Mouse (Mus musculus): ENCODE measurements around the gene Polr2b. TPM values are rescaled to one million over a fixed set of nuclear protein-coding genes. Genes with fewer than 3 reads are reported as not detected.

Gene Polr2b
- polyA plus RNA-seq, 1 experiment from 2014 or later: 58.7 TPM

DNA sequence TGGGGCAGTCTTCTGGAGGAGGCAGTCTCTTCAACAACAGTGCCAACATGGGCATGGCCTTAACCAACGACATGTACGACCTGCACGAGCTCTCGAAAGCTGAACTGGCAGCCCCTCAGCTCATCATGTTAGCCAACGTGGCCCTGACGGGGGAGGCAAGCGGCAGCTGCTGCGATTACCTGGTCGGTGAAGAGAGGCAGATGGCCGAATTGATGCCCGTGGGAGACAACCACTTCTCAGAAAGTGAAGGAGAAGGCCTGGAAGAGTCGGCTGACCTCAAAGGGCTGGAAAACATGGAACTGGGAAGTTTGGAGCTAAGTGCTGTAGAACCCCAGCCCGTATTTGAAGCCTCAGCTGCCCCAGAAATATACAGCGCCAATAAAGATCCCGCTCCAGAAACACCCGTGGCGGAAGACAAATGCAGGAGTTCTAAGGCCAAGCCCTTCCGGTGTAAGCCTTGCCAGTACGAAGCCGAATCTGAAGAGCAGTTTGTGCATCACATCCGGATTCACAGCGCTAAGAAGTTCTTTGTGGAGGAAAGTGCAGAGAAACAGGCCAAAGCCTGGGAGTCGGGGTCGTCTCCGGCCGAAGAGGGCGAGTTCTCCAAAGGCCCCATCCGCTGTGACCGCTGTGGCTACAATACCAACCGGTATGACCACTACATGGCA is 41.9 kb upstream of the Polr2b start:
- Histone ChIP-seq H3K4me2 (ENCODE audit: low read depth, low read length) (no peak overlapping the region; the same call in 1 of the 2 replicates), H3K4me1 (ENCODE audit: control insufficient read depth, insufficient read depth, low read length) (peaks cover 8% of the 10 kb centered on the region; the same call in 1 of the 2 replicates), H3K9ac (replicated peaks; ENCODE audit: low read depth, low read length) (no peak overlapping the region), H3K4me3 (ENCODE audit: low read depth, low read length) (no peak overlapping the region), H3K27me3 (ENCODE audit: control insufficient read depth, insufficient read depth, low read length) (no peaks in the 10 kb centered on the region), H3K27ac (ENCODE audit: low read depth, low read length) (no peak overlapping the region), H3K36me3 (ENCODE audit: control insufficient read depth, insufficient read depth, low read length) (no peaks in the 10 kb centered on the region), H3K9me3 (ENCODE audit: control insufficient read depth, low read length) (no peaks in the 10 kb centered on the region)
- ATAC-seq (ENCODE audit: low read depth): no peak
- 95% methylated on average over 30 of the region's 30 CpGs for WGBS

DNA sequence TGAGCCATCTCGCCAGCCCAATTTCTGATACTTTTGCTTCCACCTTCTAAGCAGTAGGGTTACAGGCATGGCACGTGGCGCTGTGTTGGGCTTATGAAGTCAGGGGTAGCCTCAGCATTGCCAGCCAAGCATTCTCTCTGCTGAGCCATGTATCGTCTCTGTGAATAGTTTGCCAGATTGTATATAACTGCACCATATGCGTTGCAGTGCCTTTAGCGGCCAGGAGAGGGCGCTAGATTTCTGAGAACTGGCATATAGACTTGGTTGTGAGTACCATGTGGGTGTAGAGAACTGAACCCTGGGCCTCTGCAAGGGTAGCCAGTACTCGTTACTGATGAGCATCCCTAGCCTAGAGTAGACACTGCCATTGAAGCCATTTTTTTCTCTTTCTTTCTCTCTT is 40.5 kb upstream of the Polr2b start:
- no peaks in the 10 kb centered on the region for H3K27me3 ChIP-seq (ENCODE audit: control insufficient read depth, insufficient read depth, low read length)
- H3K4me3 ChIP-seq (ENCODE audit: low read depth, low read length): no peak overlapping the region
- H3K27ac ChIP-seq (ENCODE audit: low read depth, low read length): no peak overlapping the region
- H3K4me1 ChIP-seq (ENCODE audit: control insufficient read depth, insufficient read depth, low read length): peaks cover 8% of the 10 kb centered on the region; the same call in 1 of the 2 replicates
- no peak for ATAC-seq (ENCODE audit: low read depth)
- H3K4me2 ChIP-seq (ENCODE audit: low read depth, low read length): no peak overlapping the region
- H3K36me3 ChIP-seq (ENCODE audit: control insufficient read depth, insufficient read depth, low read length): no peaks in the 10 kb centered on the region
- no peaks in the 10 kb centered on the region for H3K9me3 ChIP-seq (ENCODE audit: control insufficient read depth, low read length)
- H3K9ac ChIP-seq (replicated peaks; ENCODE audit: low read depth, low read length): no peak overlapping the region
- 73% methylated on average over 8 of the region's 8 CpGs for WGBS

DNA sequence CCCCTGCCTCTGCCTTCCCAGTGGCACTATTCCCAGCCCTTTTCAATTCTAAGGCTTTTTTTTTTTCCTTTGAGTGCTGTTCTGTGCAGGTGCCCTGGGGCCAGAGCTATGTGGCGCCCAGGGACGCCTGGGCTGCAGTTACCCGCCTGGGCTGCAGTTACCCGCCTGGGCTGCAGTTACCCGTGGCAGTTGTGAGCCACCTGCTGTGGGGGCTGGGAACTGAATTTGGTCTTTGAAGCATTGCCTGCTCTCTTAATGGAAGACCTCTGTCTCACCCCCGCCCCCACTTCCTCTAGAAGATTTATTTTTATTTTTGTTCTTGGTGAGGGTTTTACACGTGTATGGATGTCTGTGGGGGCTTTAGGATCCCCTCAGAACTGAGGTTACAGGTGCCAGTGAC is 36.8 kb upstream of the Polr2b start:
- no peak overlapping the region for H3K9ac ChIP-seq (replicated peaks; ENCODE audit: low read depth, low read length)
- H3K4me1 ChIP-seq (ENCODE audit: control insufficient read depth, insufficient read depth, low read length): 0 out of 2 replicates have a peak, but pooled peaks cover 4% of the 10 kb centered on the region
- no peak overlapping the region for H3K4me2 ChIP-seq (ENCODE audit: low read depth, low read length)
- no peaks in the 10 kb centered on the region for H3K9me3 ChIP-seq (ENCODE audit: control insufficient read depth, low read length)
- H3K36me3 ChIP-seq (ENCODE audit: control insufficient read depth, insufficient read depth, low read length): no peaks in the 10 kb centered on the region
- 73% methylated on average over 7 of the region's 7 CpGs for WGBS
- no peak overlapping the region for H3K4me3 ChIP-seq (ENCODE audit: low read depth, low read length)
- ATAC-seq (ENCODE audit: low read depth): no peak
- no peak overlapping the region for H3K27ac ChIP-seq (ENCODE audit: low read depth, low read length)
- no peaks in the 10 kb centered on the region for H3K27me3 ChIP-seq (ENCODE audit: control insufficient read depth, insufficient read depth, low read length)

DNA sequence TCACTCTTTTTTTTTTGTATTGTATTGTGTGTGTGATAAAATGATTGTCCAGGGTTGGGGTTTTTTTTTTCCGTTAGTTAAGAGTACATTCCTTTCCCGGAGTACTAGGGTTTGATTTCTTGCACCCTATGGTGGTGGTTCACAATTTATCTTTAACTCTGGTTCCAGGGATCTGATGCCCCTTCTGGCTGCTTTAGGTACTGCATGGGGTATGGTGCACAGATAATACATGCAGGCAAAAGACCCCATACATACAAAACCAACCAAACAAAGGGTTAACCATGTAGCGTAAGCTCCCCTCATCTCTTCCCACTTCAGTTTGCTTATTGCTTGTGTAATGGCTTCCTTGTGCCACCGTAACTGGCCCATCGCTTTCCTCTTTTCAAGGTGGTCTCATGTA is 34.0 kb upstream of the Polr2b start:
- Histone ChIP-seq H3K27ac (ENCODE audit: low read depth, low read length) (no peak overlapping the region), H3K4me3 (ENCODE audit: low read depth, low read length) (no peak overlapping the region), H3K27me3 (ENCODE audit: control insufficient read depth, insufficient read depth, low read length) (no peaks in the 10 kb centered on the region), H3K4me2 (ENCODE audit: low read depth, low read length) (no peak overlapping the region), H3K9ac (replicated peaks; ENCODE audit: low read depth, low read length) (no peak overlapping the region), H3K4me1 (ENCODE audit: control insufficient read depth, insufficient read depth, low read length) (no peaks in the 10 kb centered on the region), H3K9me3 (ENCODE audit: control insufficient read depth, low read length) (no peaks in the 10 kb centered on the region), H3K36me3 (ENCODE audit: control insufficient read depth, insufficient read depth, low read length) (no peaks in the 10 kb centered on the region)
- WGBS: 89% methylated on average over 5 of the region's 5 CpGs
- no peak for ATAC-seq (ENCODE audit: low read depth)

DNA sequence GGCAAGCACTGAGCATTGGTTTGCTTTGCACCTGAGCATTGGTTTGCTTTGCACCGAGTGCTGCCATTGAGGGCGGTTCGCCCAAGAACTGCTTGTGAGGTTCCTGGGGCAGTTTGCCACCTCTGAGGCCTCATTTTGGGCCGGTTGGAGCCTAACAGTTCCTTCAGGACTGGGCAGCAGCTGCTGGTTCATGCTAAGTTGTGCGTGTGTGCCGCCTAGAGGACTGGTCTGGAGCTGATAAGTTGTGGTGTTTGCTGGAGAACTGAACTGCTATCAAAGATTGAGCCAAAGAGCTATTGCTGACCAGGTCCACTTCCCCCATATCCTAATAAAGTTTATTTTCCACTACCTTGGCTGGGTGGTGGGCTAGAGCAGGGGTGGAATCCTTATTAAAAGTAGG is 32.7 kb upstream of the Polr2b start:
- WGBS: 95% methylated on average over 6 of the region's 6 CpGs
- Histone ChIP-seq H3K27ac (ENCODE audit: low read depth, low read length) (no peak overlapping the region), H3K4me2 (ENCODE audit: low read depth, low read length) (no peak overlapping the region), H3K4me3 (ENCODE audit: low read depth, low read length) (no peak overlapping the region), H3K4me1 (ENCODE audit: control insufficient read depth, insufficient read depth, low read length) (no peaks in the 10 kb centered on the region), H3K36me3 (ENCODE audit: control insufficient read depth, insufficient read depth, low read length) (peaks cover 10% of the 10 kb centered on the region), H3K9ac (replicated peaks; ENCODE audit: low read depth, low read length) (no peak overlapping the region), H3K27me3 (ENCODE audit: control insufficient read depth, insufficient read depth, low read length) (no peaks in the 10 kb centered on the region), H3K9me3 (ENCODE audit: control insufficient read depth, low read length) (no peaks in the 10 kb centered on the region)
- ATAC-seq (ENCODE audit: low read depth): no peak

DNA sequence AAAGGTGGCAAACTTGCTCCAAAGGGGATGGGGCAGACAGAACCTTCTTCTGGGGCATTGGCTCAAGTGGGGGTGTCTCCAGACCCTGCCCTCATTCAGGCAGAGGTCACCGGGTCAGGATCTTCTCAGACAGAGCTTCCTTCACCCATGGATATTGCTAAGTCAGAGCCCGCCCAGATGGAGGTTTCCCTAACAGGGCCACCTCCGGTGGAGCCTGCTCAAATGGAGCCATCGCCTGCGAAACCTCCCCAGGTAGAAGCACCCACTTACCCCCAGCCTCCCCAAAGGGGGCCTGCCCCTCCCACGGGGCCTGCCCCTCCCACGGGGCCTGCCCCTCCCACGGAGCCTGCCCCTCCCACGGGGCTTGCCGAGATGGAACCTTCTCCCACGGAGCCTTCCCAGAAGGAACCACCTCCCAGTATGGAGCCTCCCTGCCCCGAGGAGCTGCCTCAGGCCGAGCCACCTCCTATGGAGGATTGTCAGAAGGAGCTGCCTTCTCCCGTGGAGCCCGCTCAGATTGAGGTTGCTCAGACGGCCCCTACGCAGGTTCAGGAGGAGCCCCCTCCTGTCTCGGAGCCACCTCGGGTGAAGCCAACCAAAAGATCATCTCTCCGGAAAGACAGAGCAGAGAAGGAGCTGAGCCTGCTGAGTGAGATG is 28.3 kb upstream of the Polr2b start:
- 90% methylated on average over 20 of the region's 20 CpGs for WGBS
- no peaks in the 10 kb centered on the region for H3K9me3 ChIP-seq (ENCODE audit: control insufficient read depth, low read length)
- H3K27ac ChIP-seq (ENCODE audit: low read depth, low read length): no peak overlapping the region
- no peak overlapping the region for H3K4me3 ChIP-seq (ENCODE audit: low read depth, low read length)
- H3K9ac ChIP-seq (replicated peaks; ENCODE audit: low read depth, low read length): no peak overlapping the region
- H3K4me1 ChIP-seq (ENCODE audit: control insufficient read depth, insufficient read depth, low read length): no peaks in the 10 kb centered on the region
- no peak for ATAC-seq (ENCODE audit: low read depth)
- peaks cover 27% of the 10 kb centered on the region for H3K36me3 ChIP-seq (ENCODE audit: control insufficient read depth, insufficient read depth, low read length)
- H3K27me3 ChIP-seq (ENCODE audit: control insufficient read depth, insufficient read depth, low read length): no peaks in the 10 kb centered on the region
- no peak overlapping the region for H3K4me2 ChIP-seq (ENCODE audit: low read depth, low read length)

DNA sequence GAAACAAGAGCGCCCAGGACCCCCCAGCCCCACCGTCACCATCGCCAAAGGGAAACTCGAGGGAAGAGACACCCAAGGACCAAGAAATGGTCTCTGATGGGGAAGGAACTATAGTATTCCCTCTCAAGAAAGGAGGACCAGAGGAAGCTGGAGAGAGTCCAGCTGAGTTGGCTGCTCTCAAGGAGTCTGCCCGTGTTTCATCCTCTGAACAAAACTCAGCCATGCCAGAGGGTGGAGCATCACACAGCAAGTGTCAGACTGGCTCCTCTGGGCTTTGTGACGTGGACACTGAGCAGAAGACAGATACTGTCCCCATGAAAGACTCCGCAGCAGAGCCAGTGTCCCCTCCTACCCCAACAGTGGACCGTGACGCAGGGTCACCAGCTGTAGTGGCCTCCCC is 27.7 kb upstream of the Polr2b start:
- Histone ChIP-seq H3K4me3 (ENCODE audit: low read depth, low read length) (no peak overlapping the region), H3K9ac (replicated peaks; ENCODE audit: low read depth, low read length) (no peak overlapping the region)

DNA sequence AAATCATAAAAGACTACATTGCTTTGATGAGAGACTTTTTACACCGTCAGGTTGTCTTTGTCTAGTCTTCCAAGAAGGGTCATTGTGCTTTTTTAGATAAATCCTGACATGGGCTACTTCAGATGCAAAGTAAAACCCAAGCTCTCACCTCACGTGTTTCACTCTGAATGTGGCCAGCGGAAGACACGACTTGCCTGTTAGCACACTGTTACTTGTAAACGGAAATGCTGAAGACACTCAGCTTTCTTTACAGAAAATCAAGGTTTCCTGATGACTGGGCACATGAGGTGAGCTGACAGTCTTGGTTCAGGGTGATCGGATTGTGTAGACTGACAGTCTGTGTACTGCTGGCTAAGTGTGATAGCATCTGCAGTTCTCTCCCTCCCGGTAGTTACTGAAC is 24.3 kb upstream of the Polr2b start:
- WGBS: 85% methylated on average over 7 of the region's 7 CpGs
- no peaks in the 10 kb centered on the region for H3K4me1 ChIP-seq (ENCODE audit: control insufficient read depth, insufficient read depth, low read length)
- H3K27me3 ChIP-seq (ENCODE audit: control insufficient read depth, insufficient read depth, low read length): no peaks in the 10 kb centered on the region
- H3K9ac ChIP-seq (replicated peaks; ENCODE audit: low read depth, low read length): no peak overlapping the region
- H3K36me3 ChIP-seq (ENCODE audit: control insufficient read depth, insufficient read depth, low read length): peaks cover 30% of the 10 kb centered on the region
- no peak overlapping the region for H3K27ac ChIP-seq (ENCODE audit: low read depth, low read length)
- no peak overlapping the region for H3K4me3 ChIP-seq (ENCODE audit: low read depth, low read length)
- no peak overlapping the region for H3K4me2 ChIP-seq (ENCODE audit: low read depth, low read length)
- ATAC-seq (ENCODE audit: low read depth): no peak
- H3K9me3 ChIP-seq (ENCODE audit: control insufficient read depth, low read length): no peaks in the 10 kb centered on the region

More for the DNA sequence above, 27.7 kb upstream of the Polr2b start:
- no peak for ATAC-seq (ENCODE audit: low read depth)
- Histone ChIP-seq H3K4me1 (ENCODE audit: control insufficient read depth, insufficient read depth, low read length) (no peaks in the 10 kb centered on the region), H3K36me3 (ENCODE audit: control insufficient read depth, insufficient read depth, low read length) (peaks cover 27% of the 10 kb centered on the region), H3K9me3 (ENCODE audit: control insufficient read depth, low read length) (no peaks in the 10 kb centered on the region), H3K27ac (ENCODE audit: low read depth, low read length) (no peak overlapping the region), H3K27me3 (ENCODE audit: control insufficient read depth, insufficient read depth, low read length) (no peaks in the 10 kb centered on the region), H3K4me2 (ENCODE audit: low read depth, low read length) (no peak overlapping the region)
- 92% methylated on average over 9 of the region's 9 CpGs for WGBS

DNA sequence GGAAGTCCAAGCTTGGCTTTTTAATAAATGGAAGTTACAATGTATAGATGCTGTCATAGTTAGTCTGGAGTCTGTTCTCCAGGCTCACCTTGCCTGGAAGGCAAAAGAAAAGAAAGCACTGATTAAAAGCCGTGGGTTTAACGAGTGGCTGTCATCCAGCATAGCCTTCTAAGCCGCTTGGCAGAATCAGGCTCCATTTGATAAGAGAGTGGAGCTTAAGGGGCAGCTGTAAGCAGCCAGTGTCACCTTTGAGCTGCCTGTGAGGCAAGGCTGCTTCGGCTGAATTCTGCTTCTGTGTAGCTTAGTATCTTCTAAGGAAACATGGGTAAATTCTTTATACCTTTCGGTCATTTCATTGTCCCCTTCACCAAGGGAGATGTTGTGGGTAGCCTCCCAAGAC is 23.0 kb upstream of the Polr2b start:
- no peak overlapping the region for H3K9ac ChIP-seq (replicated peaks; ENCODE audit: low read depth, low read length)
- H3K4me1 ChIP-seq (ENCODE audit: control insufficient read depth, insufficient read depth, low read length): no peaks in the 10 kb centered on the region
- no peak overlapping the region for H3K27ac ChIP-seq (ENCODE audit: low read depth, low read length)
- H3K4me3 ChIP-seq (ENCODE audit: low read depth, low read length): no peak overlapping the region
- H3K4me2 ChIP-seq (ENCODE audit: low read depth, low read length): no peak overlapping the region
- no peaks in the 10 kb centered on the region for H3K9me3 ChIP-seq (ENCODE audit: control insufficient read depth, low read length)
- no peaks in the 10 kb centered on the region for H3K27me3 ChIP-seq (ENCODE audit: control insufficient read depth, insufficient read depth, low read length)
- 89% methylated on average over 5 of the region's 5 CpGs for WGBS
- ATAC-seq (ENCODE audit: low read depth): no peak
- H3K36me3 ChIP-seq (ENCODE audit: control insufficient read depth, insufficient read depth, low read length): peaks cover 23% of the 10 kb centered on the region

All from neural tube, embryonic 14.5 days (tissue).